Mouse (Mus musculus): Measurements from ENCODE around the gene Susd1.

GRCm38 (mm10) chr4:59295127-59295526, 143.3 kb downstream of the Susd1 start:
- no peak for TF ChIP-seq CTCF (IDR thresholded peaks at IDR 0.05; ENCODE audit: insufficient read depth, low read depth, low read length)
- TF ChIP-seq POLR2A (IDR thresholded peaks at IDR 0.05; ENCODE audit: insufficient read depth, low read depth, low read length), result no peak
